Mouse (Mus musculus) brain, embryonic 14.5 days (tissue): ENCODE measurements around the gene Rbmx.

Experiments used
- CTCF ChIP-seq: fragments of 200-500 bp; IDR thresholded peaks from 2 replicates; pipeline ENCODE4 v1.5.1; 2012; ENCODE audit warnings: inconsistent platforms, mild to moderate bottlenecking, moderate library complexity, borderline replicate concordance; ENCODE audit not compliant: insufficient read depth, insufficient read length; ENCODE audit errors: extremely low read depth
- POLR2A ChIP-seq: fragments of 200-500 bp; IDR thresholded peaks from 2 replicates; pipeline ENCODE4 v1.6.1; 2012; ENCODE audit warnings: mild to moderate bottlenecking, inconsistent platforms, borderline replicate concordance; ENCODE audit not compliant: poor library complexity, insufficient read depth, insufficient read length, severe bottlenecking; ENCODE audit errors: extremely low read depth

GRCm38 (mm10) chrX:57374029-57374428, 18.8 kb downstream of the Rbmx start:
- TF ChIP-seq CTCF = no peak
- TF ChIP-seq POLR2A = no peak
